Mouse (Mus musculus) midbrain, postnatal 0 days (tissue): ENCODE data around the gene Sycp2. TPM values are rescaled to one million over a fixed set of nuclear protein-coding genes. Genes with fewer than 3 reads are reported as not detected.

Experiments used
- ATAC-seq: fragments of 200-750 bp; cut with Nextera tagmentation; 2 replicates; pipeline ENCODE4 v1.8.0; 2017; ENCODE audit warnings: moderate number of reproducible peaks, mild to moderate bottlenecking, moderate TSS enrichment, moderate library complexity; ENCODE audit not compliant: low FRiP score
- DNase-seq: peaks from one replicate; pipeline ENCODE4 v3.0.0-alpha.2; 2015; ENCODE audit warnings: low spot score
- H3K27ac ChIP-seq: fragments of 300-500 bp; sonication (generic); 2 replicates; pipeline ENCODE4 v1.5.1; 2014; ENCODE audit warnings: low read depth, mild to moderate bottlenecking, low read length, mixed read lengths
- H3K27me3 ChIP-seq: fragments of 300-500 bp; sonication (generic); 2 replicates; pipeline ENCODE4 v1.6.1; 2014; ENCODE audit warnings: low read length, control low read depth, mixed read lengths; ENCODE audit not compliant: insufficient read depth
- H3K36me3 ChIP-seq: fragments of 300-500 bp; sonication (generic); 2 replicates; pipeline ENCODE4 v1.6.1; 2014; ENCODE audit warnings: low read length, control low read depth, mixed read lengths; ENCODE audit not compliant: insufficient read depth
- H3K4me1 ChIP-seq: fragments of 300-500 bp; sonication (generic); 2 replicates; pipeline ENCODE4 v1.6.1; 2014; ENCODE audit warnings: mild to moderate bottlenecking, control low read depth, antibody characterized with exemption, low read length, mixed read lengths; ENCODE audit not compliant: insufficient read depth
- H3K4me2 ChIP-seq: fragments of 300-500 bp; sonication (generic); 2 replicates; pipeline ENCODE4 v1.6.1; 2014; ENCODE audit warnings: low read depth, mild to moderate bottlenecking, low read length, mixed read lengths; ENCODE audit not compliant: poor library complexity, severe bottlenecking
- H3K4me3 ChIP-seq: fragments of 300-500 bp; sonication (generic); 2 replicates; pipeline ENCODE4 v1.5.1; 2014; ENCODE audit warnings: low read depth, mild to moderate bottlenecking, low read length, moderate library complexity
- H3K9ac ChIP-seq: fragments of 300-500 bp; sonication (generic); replicated peaks from 2 replicates; pipeline ENCODE4 v1.6.1; 2014; ENCODE audit warnings: mild to moderate bottlenecking, low read length, moderate library complexity, mixed read lengths; ENCODE audit not compliant: poor library complexity, severe bottlenecking
- H3K9me3 ChIP-seq: fragments of 300-500 bp; sonication (generic); 2 replicates; pipeline ENCODE4 v1.6.1; 2016; ENCODE audit warnings: low read length, control low read depth
- CTCF ChIP-seq: IDR thresholded peaks from 2 replicates; pipeline ENCODE4 v1.5.1; 2016; ENCODE audit warnings: antibody characterized with exemption, mild to moderate bottlenecking
- WGBS: fragments of 180-500 bp; shearing (Covaris S2); extraction: QIAGEN DNeasy Blood & Tissue Kit; methylation state at CpG from one replicate; pipeline ENCODE4 v1.1.7; 2014; 5-methylcytosine and 5-hydroxymethylcytosine counted together
- polyA plus RNA-seq: library from polyadenylated mRNA; unstranded; fragments of >200 nt; fragmentation: Nextera tagmentation; extraction: Ambion mirVana; gene quantifications from 2 replicates; pipeline ENCODE4 v1.2.1, GENCODE M21; 2015
- total RNA-seq: library from RNA; depleted of rRNA; stranded (reverse); fragments of >200 nt; gene quantifications from 2 replicates; pipeline ENCODE4 v1.2.3, GENCODE M21; 2014

Gene Sycp2
- total and polyA plus RNA-seq, 2 experiments from 2014 or later: 0.44 TPM

DNA sequence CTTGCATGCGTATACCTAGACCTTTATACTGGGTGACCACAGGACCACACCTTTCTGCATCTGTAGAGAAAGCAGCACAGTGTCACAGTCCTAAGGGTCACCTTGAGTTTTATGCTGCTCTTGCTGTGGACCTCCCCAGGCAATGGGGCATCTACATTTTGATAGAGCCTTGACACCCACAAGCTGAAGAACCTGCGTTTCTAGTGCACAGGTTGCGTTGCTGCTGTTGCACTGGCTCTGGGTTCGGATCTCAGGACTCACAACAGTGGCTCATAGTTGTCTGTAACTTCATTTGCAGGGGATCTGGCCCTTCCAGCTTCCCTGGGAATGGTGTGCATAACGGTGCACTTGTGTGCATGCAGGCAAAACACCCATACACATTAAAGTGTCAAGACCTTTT lies 19.7 kb upstream of the Sycp2 start:
- no peak for DNase-seq
- no peaks in the 10 kb centered on the region for H3K36me3 ChIP-seq
- no peak for TF ChIP-seq CTCF
- ATAC-seq: no peak
- H3K27me3 ChIP-seq: no peaks in the 10 kb centered on the region; the same call in 1 of the 2 replicates
- H3K4me1 ChIP-seq: no peaks in the 10 kb centered on the region; the same call in 1 of the 2 replicates
- no peak overlapping the region for H3K27ac ChIP-seq
- no peak overlapping the region for H3K9ac ChIP-seq
- H3K4me2 ChIP-seq: no peak overlapping the region
- no peaks in the 10 kb centered on the region for H3K9me3 ChIP-seq
- no peak overlapping the region for H3K4me3 ChIP-seq
- 87% methylated on average over 5 of the region's 5 CpGs for WGBS

DNA sequence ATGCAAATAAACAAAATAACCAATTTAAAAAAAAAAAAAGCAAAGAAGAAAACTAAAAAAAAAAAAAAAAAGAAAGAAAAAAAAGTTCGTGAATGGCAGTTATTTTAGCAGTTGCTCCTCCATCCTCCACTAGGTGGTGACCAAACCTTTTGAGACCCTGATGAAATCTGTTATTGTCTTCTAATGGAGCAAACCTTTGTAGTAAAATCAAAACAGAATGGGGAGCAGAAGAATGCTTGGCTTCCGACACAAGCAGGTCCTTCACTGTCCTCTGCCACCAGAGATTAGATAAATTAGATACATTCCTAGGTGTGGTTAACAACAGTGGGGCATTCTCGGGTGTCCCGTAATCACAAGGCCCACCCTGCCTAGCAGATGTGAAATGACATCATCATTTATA lies 18.7 kb upstream of the Sycp2 start:
- 43% methylated on average over 4 of the region's 4 CpGs for WGBS
- peak; percentile 81 for DNase-seq
- no peaks in the 10 kb centered on the region; the same call in 1 of the 2 replicates for H3K4me1 ChIP-seq
- no peak overlapping the region for H3K9ac ChIP-seq
- no peak overlapping the region for H3K27ac ChIP-seq
- ATAC-seq: no peak
- no peak overlapping the region for H3K4me3 ChIP-seq
- TF ChIP-seq CTCF: peak; percentile 84
- H3K4me2 ChIP-seq: no peak overlapping the region
- H3K27me3 ChIP-seq: no peaks in the 10 kb centered on the region; the same call in 1 of the 2 replicates
- no peaks in the 10 kb centered on the region for H3K9me3 ChIP-seq
- no peaks in the 10 kb centered on the region for H3K36me3 ChIP-seq

DNA sequence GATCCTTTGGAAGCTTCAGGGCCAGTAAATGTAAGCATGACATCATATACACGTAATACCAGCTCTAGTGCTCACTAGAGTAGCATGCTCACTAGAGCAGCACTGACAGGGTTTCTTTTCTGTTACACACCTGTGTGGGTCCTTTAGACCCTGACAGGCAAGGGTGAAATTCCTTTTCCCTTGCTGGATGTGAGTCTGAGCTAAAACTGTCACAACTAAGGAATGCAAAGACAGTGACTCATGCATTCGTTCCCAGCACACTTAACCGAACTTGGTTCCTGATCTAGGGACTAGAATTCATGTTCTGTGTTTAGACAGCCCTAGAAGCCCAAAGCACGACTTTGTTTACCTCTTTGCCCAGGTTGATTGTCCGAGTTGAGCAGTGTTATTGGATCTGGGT lies 15.7 kb upstream of the Sycp2 start:
- no peak overlapping the region for H3K4me3 ChIP-seq
- 76% methylated on average over 5 of the region's 5 CpGs for WGBS
- H3K4me2 ChIP-seq: no peak overlapping the region
- ATAC-seq (no peak), DNase-seq (no peak)
- no peaks in the 10 kb centered on the region; the same call in 1 of the 2 replicates for H3K27me3 ChIP-seq
- no peaks in the 10 kb centered on the region; the same call in 1 of the 2 replicates for H3K4me1 ChIP-seq
- H3K9ac ChIP-seq: no peak overlapping the region
- H3K27ac ChIP-seq: no peak overlapping the region
- no peak for TF ChIP-seq CTCF
- no peaks in the 10 kb centered on the region for H3K36me3 ChIP-seq
- H3K9me3 ChIP-seq: no peaks in the 10 kb centered on the region

DNA sequence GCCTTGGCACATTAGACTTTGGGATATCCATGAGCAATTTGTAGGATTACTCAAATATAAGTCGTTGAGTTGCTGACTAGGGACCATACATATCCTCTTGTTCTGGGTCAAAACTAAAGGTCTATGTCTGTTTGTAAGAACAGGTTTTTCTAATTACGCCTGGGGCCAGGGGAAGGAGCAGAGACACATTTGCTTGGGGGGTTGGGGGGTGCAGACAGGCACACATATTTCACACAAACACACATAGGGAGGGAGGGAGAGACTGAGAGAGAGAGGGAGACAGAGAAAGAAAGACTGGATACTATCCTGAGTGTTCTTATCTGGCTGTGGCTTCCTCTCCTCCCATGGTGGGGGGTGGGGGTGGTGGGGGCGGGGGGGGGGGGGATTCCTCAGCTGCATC lies 14.7 kb upstream of the Sycp2 start:
- no peaks in the 10 kb centered on the region; the same call in 1 of the 2 replicates for H3K4me1 ChIP-seq
- no peak overlapping the region for H3K4me2 ChIP-seq
- TF ChIP-seq CTCF: no peak
- H3K4me3 ChIP-seq: no peak overlapping the region
- H3K27me3 ChIP-seq: no peaks in the 10 kb centered on the region; the same call in 1 of the 2 replicates
- WGBS: 62% methylated on average over 2 of the region's 3 CpGs
- no peak overlapping the region for H3K9ac ChIP-seq
- peaks cover 7% of the 10 kb centered on the region; the same call in 1 of the 2 replicates for H3K36me3 ChIP-seq
- no peak overlapping the region for H3K27ac ChIP-seq
- DNase-seq: no peak
- no peak for ATAC-seq
- no peaks in the 10 kb centered on the region for H3K9me3 ChIP-seq

DNA sequence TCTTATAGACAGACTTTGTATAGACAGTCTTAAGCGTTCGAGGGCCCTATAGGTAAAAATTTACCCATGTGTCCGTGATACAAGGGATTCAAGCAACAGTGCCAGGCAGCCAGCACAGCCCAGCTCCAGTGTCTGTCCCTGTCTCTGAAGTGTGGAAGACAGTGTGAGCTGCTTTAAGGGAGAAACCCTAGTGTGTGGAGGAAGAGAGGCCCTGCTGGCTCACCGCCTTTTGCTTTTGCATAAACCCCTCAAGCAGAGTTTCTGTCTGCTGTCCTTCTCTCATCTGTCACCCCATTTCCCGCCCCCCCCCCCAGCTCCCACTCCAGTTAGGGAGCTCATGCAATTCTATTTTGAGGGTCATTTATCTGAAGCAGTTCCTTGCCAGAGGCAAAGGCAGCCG lies 14.1 kb upstream of the Sycp2 start:
- Histone ChIP-seq H3K36me3 (peaks cover 7% of the 10 kb centered on the region; the same call in 1 of the 2 replicates), H3K9me3 (no peaks in the 10 kb centered on the region), H3K27ac (no peak overlapping the region), H3K4me2 (no peak overlapping the region), H3K4me1 (no peaks in the 10 kb centered on the region; the same call in 1 of the 2 replicates), H3K4me3 (no peak overlapping the region), H3K27me3 (no peaks in the 10 kb centered on the region; the same call in 1 of the 2 replicates), H3K9ac (no peak overlapping the region)
- WGBS: 33% methylated on average over 6 of the region's 6 CpGs
- TF ChIP-seq CTCF: no peak
- no peak for DNase-seq
- no peak for ATAC-seq

DNA sequence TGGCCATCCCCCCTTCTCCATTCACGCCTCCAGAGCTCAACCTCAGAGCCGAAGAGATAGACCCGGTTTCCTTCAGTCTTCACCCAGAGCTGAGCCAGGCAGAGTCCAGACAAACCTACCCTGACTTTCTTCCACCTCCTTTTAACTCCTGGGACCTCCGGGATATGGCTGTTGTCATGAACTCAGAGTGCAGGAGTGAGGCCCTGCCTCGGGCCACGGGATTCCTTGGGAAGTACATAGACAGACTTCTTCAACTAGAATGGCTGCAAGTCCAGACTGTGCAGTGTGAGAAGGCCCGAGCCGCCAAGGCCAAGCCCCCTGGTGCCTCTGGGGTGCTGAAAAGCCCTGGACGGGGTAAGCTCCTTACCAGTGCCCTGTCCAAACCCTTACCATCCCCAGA lies 13.1 kb upstream of the Sycp2 start:
- H3K9ac ChIP-seq: no peak overlapping the region
- H3K9me3 ChIP-seq: no peaks in the 10 kb centered on the region
- H3K4me2 ChIP-seq: no peak overlapping the region
- peaks cover 7% of the 10 kb centered on the region; the same call in 1 of the 2 replicates for H3K36me3 ChIP-seq
- H3K4me1 ChIP-seq: no peaks in the 10 kb centered on the region; the same call in 1 of the 2 replicates
- no peak overlapping the region for H3K4me3 ChIP-seq
- no peak for TF ChIP-seq CTCF
- DNase-seq (no peak), ATAC-seq (no peak)
- WGBS: 84% methylated on average over 9 of the region's 9 CpGs
- H3K27ac ChIP-seq: no peak overlapping the region
- H3K27me3 ChIP-seq: no peaks in the 10 kb centered on the region; the same call in 1 of the 2 replicates
